Mouse (Mus musculus): ENCODE measurements around the gene Srms. TPM values are rescaled to one million over a fixed set of nuclear protein-coding genes. Genes with fewer than 3 reads are reported as not detected.

Srms gene
- total and polyA plus RNA-seq, 3 experiments: 0.04 TPM; not detected in 2

DNA sequence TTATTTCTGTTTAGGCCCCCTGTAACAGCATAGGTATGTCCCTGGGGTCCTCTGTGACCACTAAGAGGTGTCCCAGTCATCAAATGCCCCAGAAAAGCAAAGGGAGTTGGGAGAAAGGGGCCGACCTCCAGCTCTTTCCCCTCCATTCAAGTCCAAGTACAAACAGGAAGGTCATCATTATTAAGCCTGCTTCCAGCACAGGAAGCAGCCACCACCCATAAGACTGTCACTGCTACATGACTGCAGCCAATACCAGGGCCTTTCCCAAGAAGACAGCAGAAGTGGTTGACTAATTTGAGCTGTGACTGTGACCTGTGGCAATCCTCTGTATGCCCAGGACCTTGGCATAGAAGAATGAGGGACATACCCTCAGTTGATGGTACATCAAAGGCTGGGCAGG, 15.3 kb upstream of the Srms start:
- Histone ChIP-seq H3K79me2 (ENCODE audit: control insufficient read depth, insufficient read depth, low read length, poor library complexity) (no peaks in the 10 kb centered on the region), H3K4me1 (ENCODE audit: control insufficient read depth in 1 of 2, insufficient read depth in 2 of 2, low read length in 2 of 2) (no peaks in the 10 kb centered on the region), H3K27me3 (ENCODE audit: control insufficient read depth in 1 of 2, insufficient read depth in 2 of 2, low read length in 2 of 2) (no peaks in the 10 kb centered on the region), H3K36me3 (ENCODE audit: control insufficient read depth in 1 of 2, insufficient read depth in 2 of 2, low read length in 2 of 2) (no peaks in the 10 kb centered on the region; a peak in 1 of 4 replicates), H3K4me3 (ENCODE audit: control insufficient read depth in 1 of 2, insufficient read depth in 1 of 2, low read depth in 2 of 2, low read length in 2 of 2) (no peak overlapping the region), H3K9me3 (replicated peaks; ENCODE audit: insufficient read depth, low read length) (no peaks in the 10 kb centered on the region), H3K9ac (ENCODE audit: control insufficient read depth, low read depth, low read length, poor library complexity, severe bottlenecking) (no peak overlapping the region), H3K27ac (ENCODE audit: control insufficient read depth, low read depth, low read length) (no peak overlapping the region)
- DNase-seq (ENCODE audit: low read depth, low spot score): no peak
- TF ChIP-seq MYB (IDR thresholded peaks at IDR 0.05; ENCODE audit: low read depth, low read length) (no peak), TBP (IDR thresholded peaks at IDR 0.05; ENCODE audit: low read depth, low read length) (no peak), MXI1 (IDR thresholded peaks at IDR 0.05; ENCODE audit: low read depth, low read length) (no peak), NRF1 (IDR thresholded peaks at IDR 0.05; ENCODE audit: insufficient read depth, low read depth, low read length, poor library complexity, severe bottlenecking) (no peak), ZNF384 (IDR thresholded peaks at IDR 0.05; ENCODE audit: low read depth, low read length) (no peak), SMC3 (IDR thresholded peaks at IDR 0.05; ENCODE audit: low read depth, low read length) (no peak), MAZ (IDR thresholded peaks at IDR 0.05; ENCODE audit: low read depth, low read length) (no peak), RCOR1 (IDR thresholded peaks at IDR 0.05; ENCODE audit: low read depth, low read length) (no peak), MEF2A (IDR thresholded peaks at IDR 0.05; ENCODE audit: extremely low read depth, insufficient replicate concordance, low read depth, low read length, poor library complexity, severe bottlenecking) (no peak), USF2 (IDR thresholded peaks at IDR 0.05; ENCODE audit: borderline replicate concordance in 1 of 2, insufficient read depth in 1 of 2, low read depth in 1 of 2, low read length in 2 of 2) (no peak), GATA1 (IDR thresholded peaks at IDR 0.05; ENCODE audit: low read depth, low read length) (no peak), RAD21 (IDR thresholded peaks at IDR 0.05; ENCODE audit: low read depth, low read length) (no peak), UBTF (IDR thresholded peaks at IDR 0.05; ENCODE audit: borderline replicate concordance, insufficient read depth, low read depth, low read length) (no peak), GABPA (IDR thresholded peaks at IDR 0.05; ENCODE audit: low read depth, low read length) (no peak), EP300 (IDR thresholded peaks at IDR 0.05; ENCODE audit: low read depth in 1 of 2, low read length in 2 of 2) (no peak), ZMIZ1 (IDR thresholded peaks at IDR 0.05; ENCODE audit: low read depth, low read length) (no peak)

DNA sequence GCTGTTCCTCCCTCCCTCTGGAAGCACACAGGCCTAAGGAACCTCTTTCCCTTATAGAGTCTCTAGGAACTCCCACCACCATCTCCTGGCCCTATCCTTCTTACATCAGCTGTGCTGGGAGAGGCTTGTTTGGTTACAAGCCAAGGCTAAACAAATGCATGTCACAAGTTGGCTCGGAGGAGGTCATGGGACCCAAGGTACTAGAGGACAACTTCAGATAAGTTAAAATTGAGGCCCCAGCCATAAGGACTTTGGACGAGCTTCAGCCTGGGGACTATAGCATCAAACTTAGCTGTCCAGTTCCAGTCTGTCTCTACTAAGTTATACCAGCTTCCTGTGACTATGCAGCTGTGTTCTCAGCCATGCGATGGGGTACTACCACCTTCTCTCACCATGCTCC, 14.1 kb upstream of the Srms start:
- no peaks in the 10 kb centered on the region for H3K36me3 ChIP-seq (ENCODE audit: control insufficient read depth in 1 of 2, insufficient read depth in 2 of 2, low read length in 2 of 2)

More for the DNA sequence above, 14.1 kb upstream of the Srms start:
- no peak for TF ChIP-seq HCFC1 (IDR thresholded peaks at IDR 0.05; ENCODE audit: low read depth, low read length)
- no peak for TF ChIP-seq POLR2A (IDR thresholded peaks at IDR 0.05; ENCODE audit: control insufficient read depth in 1 of 2, insufficient read depth in 1 of 2, low read depth in 1 of 2, low read length in 2 of 2, poor library complexity in 1 of 2)
- TF ChIP-seq SIN3A (IDR thresholded peaks at IDR 0.05; ENCODE audit: low read length): no peak
- TF ChIP-seq MYC (IDR thresholded peaks at IDR 0.05; ENCODE audit: low read depth, low read length): no peak
- no peak for TF ChIP-seq CTCF (IDR thresholded peaks at IDR 0.05 in 2 of 3, conservative IDR thresholded peaks at IDR 0.05 in 1 of 3; ENCODE audit: control insufficient read depth in 1 of 3, insufficient read depth in 1 of 3, low read depth in 2 of 3, low read length in 3 of 3, poor library complexity in 1 of 3, severe bottlenecking in 1 of 3)
- TF ChIP-seq KAT2A (conservative IDR thresholded peaks at IDR 0.05; ENCODE audit: low read depth, low read length): no peak
- no peak for TF ChIP-seq TCF12 (IDR thresholded peaks at IDR 0.05; ENCODE audit: low read depth, low read length)
- no peak for TF ChIP-seq NELFE (IDR thresholded peaks at IDR 0.05; ENCODE audit: low read depth, low read length)
- no peak for TF ChIP-seq CHD1 (IDR thresholded peaks at IDR 0.05; ENCODE audit: low read depth, low read length)
- no peak for TF ChIP-seq GABPA (IDR thresholded peaks at IDR 0.05; ENCODE audit: low read depth, low read length)
- TF ChIP-seq UBTF (IDR thresholded peaks at IDR 0.05; ENCODE audit: borderline replicate concordance, insufficient read depth, low read depth, low read length): no peak
- TF ChIP-seq USF1 (IDR thresholded peaks at IDR 0.05; ENCODE audit: low read depth, low read length): no peak
- no peak for TF ChIP-seq MXI1 (IDR thresholded peaks at IDR 0.05; ENCODE audit: low read depth, low read length)
- no peak for TF ChIP-seq SMC3 (IDR thresholded peaks at IDR 0.05; ENCODE audit: low read depth, low read length)
- no peak for TF ChIP-seq POLR2AphosphoS2 (IDR thresholded peaks at IDR 0.05; ENCODE audit: low read length)
- TF ChIP-seq CHD2 (IDR thresholded peaks at IDR 0.05; ENCODE audit: low read length): no peak
- TF ChIP-seq POLR2AphosphoS5 (IDR thresholded peaks at IDR 0.05; ENCODE audit: borderline replicate concordance, low read depth, low read length): no peak
- no peak for TF ChIP-seq MAFK (IDR thresholded peaks at IDR 0.05; ENCODE audit: borderline replicate concordance, low read depth, low read length)
- no peak overlapping the region for H3K27ac ChIP-seq (ENCODE audit: control insufficient read depth, low read depth, low read length)
- no peaks in the 10 kb centered on the region for H3K79me2 ChIP-seq (ENCODE audit: control insufficient read depth, insufficient read depth, low read length, poor library complexity)
- DNase-seq (ENCODE audit: low read depth, low spot score): no peak
- H3K9ac ChIP-seq (ENCODE audit: control insufficient read depth, low read depth, low read length, poor library complexity, severe bottlenecking): no peak overlapping the region
- no peaks in the 10 kb centered on the region for H3K9me3 ChIP-seq (replicated peaks; ENCODE audit: insufficient read depth, low read length)
- H3K4me1 ChIP-seq (ENCODE audit: control insufficient read depth in 1 of 2, insufficient read depth in 2 of 2, low read length in 2 of 2): no peaks in the 10 kb centered on the region
- H3K4me3 ChIP-seq (ENCODE audit: control insufficient read depth in 1 of 2, insufficient read depth in 1 of 2, low read depth in 2 of 2, low read length in 2 of 2): no peak overlapping the region
- no peaks in the 10 kb centered on the region for H3K27me3 ChIP-seq (ENCODE audit: control insufficient read depth in 1 of 2, insufficient read depth in 2 of 2, low read length in 2 of 2)

Data from MEL (cell line).